Mouse (Mus musculus): ENCODE results near the gene Tas2r129.
"Not testable (repeated sequence)": the region's sequence is repeated elsewhere in the genome, so short reads cannot be mapped to it uniquely, and the experiment has no call there.

The Tas2r129 gene

DNA sequence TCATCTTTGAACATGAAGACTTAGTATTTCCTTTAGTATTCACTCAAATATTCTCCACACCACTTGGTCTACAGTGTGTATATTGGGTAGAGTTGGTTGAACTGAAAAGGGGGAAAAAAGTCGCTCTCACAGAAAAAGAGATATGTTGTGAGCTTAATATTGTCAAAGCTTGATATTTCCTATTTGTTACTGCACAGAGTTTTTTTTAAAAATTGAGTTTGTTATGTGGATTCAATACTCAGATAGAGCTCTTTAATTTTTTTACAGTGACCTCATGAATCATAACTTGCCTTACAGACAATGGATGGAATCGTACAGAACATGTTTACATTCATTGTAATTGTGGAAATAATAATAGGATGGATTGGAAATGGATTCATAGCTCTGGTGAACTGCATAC is at the start of gene Tas2r129:
Tas2r129 (plus strand) TSS at position 301 of the 400 bp plus-strand sequence.
- no peak for DNase-seq (ENCODE audit: low spot score)

DNA sequence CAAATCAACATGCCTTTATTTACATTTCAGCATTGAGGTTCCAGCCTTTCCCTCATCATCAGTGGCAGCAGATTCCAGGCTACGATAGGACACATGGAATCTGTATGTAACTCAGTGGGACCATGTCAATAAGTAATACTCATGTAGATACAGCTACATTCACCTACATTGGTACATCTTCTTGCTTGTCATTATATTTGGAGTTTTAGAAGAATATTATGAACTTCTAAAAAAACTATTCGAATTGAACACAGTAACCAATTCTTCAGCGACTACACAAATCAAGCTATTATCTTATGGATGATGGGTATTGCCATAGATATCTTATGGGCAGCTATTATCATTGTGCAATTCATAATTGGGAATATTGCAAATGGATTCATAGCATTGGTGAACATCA is 41.6 kb upstream of the Tas2r129 start, which contains the start of gene Tas2r125:
Tas2r125 (plus strand) TSS at position 301 of the 400 bp plus-strand sequence.
- no peak for DNase-seq (ENCODE audit: low spot score)

DNA sequence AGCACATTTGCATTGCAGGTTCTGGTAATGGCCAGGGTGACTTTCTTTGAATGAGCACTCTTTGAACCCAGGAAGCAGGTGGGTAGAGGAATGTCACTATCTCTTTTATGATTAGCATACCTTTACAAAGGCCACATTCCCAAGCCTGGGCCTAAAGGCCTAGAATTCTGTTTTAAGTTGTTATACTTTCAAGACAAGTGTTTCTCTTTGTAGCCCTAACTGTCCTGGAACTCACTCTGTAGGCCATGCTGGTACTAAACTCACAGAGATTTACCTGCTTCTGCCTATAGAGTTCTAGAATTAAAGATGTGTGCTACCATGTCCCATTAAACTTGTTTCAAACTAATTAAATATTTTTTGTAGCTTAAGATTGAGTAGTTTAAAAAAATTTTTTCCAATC is 9.5 kb upstream of the Tas2r129 start:
- DNase-seq (ENCODE audit: low spot score) = not testable (repeated sequence)

DNA sequence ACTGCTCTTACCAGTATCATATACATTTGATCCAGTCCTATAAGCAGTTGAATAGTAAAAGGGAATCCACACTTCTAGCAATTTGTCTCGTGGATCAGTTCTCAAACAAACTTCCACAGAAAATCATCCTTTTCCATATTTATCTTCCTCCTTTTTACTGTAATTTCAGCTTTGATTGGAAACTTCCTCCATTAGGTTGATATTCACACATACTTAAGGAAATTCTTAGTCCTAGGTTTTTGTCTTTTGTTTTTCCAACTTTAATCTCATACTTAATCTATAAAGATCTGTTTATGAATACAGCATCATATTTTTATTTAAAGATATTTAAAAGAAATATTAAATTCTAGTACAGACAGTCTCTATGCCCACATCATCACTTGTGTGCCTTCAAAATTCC is 6.9 kb downstream of the Tas2r129 start, which contains the start of gene Tas2r131:
Tas2r131 (minus strand) TSS at position 101 of the 400 bp plus-strand sequence.
- DNase-seq (ENCODE audit: low spot score) = no peak

DNA sequence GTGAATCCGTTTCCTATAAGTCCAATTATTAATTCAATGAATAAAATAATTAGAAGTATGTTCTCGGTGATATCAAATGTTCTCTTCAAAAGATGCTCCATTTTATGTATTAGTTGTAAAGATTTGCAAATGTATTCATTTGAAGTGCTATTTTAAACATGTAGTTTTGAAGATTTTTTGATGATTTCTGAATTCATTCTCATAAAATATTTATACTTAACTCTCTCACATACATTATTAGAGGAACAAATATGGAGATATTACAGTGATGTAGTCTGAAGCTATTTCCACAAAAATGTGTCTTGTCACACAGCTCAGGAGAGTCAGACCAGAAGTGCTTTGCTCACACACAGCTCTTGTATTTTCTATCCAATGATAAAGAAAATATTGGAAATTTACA is 30.0 kb downstream of the Tas2r129 start, which contains the start of gene Tas2r109:
Tas2r109 (minus strand) TSS at position 101 of the 400 bp plus-strand sequence.
- DNase-seq (ENCODE audit: low spot score) = no peak
